Mouse (Mus musculus): Measurements from ENCODE around the gene Prr5l. TPM values are rescaled to one million over a fixed set of nuclear protein-coding genes. Genes with fewer than 3 reads are reported as not detected.
"Not testable (repeated sequence)": the region's sequence is repeated elsewhere in the genome, so short reads cannot be mapped to it uniquely, and the experiment has no call there.

Prr5l gene
- total RNA-seq, 2 experiments from 2014 or later, result 4.8 to 6.1 TPM

DNA sequence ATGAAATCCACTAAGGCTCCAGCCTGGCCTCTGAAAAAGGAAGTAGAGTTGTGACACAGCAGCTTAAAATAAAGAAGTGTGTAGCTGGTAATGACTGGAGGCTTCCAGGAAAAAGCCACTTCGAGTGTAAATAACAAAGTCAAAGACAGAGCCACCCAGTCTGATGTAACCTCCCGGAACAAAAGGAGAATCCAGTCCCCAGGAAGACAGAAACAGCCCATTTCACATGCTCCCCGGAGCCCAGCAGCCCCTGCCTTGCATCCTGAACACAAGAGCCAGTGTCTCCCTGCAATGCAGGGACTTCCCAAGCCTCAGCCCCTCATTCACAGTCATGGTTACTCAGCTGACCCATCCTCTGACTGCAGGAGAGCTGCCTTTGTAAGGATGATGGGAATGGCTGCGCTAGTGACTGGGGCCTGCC lies 101.5 kb downstream of the Prr5l start:
- no peak for DNase-seq (ENCODE audit: low spot score in 2 of 2)

DNA sequence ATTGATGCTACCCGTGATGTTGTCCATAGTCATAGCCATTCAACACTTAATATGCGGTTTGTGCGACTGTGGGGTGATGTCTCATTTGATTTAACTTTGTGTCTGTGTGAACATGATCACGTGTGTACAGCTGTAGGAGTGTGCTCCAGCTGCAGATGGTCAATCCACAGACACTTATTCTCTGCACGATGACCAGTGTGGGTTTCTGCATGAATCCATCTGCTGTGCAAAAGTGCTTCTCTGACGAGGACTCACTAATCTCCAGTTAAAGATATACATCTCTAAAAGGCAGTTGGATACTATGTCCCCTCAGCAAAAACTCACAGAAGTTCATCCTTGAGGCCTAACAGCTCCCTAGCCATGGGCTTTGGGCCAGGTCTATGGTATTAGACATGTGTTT lies 104.7 kb downstream of the Prr5l start:
- DNase-seq (ENCODE audit: low spot score in 2 of 2), result no peak

DNA sequence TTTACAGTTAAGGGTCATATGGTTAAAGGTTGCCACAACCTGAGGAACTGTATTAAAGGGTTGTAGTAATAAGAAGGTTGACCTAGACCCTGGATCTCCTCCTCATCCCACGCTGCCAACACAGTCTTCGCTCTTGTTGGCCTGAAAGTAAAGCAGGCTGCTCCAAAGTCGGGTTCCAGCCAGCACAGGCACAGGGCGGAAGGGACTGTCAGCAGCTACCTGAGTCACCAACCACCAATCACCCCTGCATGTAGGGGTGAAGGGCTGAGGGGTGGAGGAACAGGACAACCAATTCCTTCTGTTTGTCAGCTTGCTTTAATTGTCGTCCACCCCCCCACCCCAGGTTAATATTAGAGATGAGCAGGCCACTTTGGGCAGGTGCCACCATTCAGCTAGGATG lies 119.3 kb downstream of the Prr5l start:
- no peak for DNase-seq (ENCODE audit: low spot score in 2 of 2)

DNA sequence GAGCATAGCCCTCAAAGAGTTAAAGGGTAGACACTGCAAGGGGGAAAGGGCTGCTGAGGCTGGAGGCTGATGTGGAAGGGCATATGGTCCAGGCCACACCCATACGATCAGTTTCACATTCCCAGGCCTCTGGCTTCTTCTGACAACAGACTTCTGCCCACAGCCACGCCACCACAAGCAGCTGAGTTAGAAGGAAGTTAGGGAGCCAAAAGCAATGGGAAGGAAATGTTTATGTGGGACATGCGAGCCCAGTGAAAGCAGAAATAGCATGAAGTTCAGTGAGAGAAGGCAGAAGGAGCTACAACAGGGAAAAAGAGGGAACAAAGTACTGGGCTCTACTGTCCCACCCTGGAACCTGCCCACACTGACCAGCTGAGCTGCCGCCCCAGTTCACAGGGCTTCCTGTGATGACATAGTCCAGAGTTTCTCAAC lies 119.9 kb downstream of the Prr5l start:
- no peak for DNase-seq (ENCODE audit: low spot score in 2 of 2)

DNA sequence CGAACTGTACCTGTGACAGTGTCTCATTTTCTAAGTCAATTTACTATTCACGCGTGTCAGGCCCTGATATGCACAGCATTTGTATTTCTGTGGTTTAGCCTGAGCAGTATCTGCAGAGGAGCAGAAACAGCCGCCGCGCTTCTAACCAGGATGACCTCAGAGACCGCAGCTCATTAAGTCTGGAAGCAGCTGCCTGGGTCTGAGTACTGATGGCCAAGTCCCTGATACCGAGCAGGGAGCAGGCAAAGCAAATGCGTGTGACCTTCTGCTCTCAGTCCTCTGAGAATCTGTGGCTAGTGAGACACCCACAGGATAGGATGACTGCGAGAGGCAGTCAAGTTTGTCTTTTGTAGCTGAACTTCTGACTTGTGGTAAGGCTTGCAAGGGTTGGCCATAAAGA lies 120.4 kb downstream of the Prr5l start:
- no peak for DNase-seq (ENCODE audit: low spot score in 2 of 2)

DNA sequence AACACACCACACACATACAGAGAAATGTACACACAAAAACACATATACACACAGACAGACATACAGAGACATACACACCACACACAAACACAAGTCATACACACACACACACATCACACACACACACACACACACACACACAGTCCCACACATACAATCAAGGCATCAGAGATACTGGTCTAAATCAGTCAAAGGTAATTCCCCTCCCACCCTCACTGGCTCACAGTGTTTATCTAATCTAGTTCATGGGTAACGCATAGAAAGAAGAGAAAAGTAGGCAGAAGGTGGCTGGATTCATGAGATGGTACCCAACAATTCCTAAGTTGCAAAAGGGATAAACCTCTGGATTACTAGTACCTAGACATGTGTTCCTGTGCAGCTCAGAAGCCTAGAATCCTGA lies 120.9 kb downstream of the Prr5l start:
- DNase-seq (ENCODE audit: low spot score in 2 of 2), result no peak

DNA sequence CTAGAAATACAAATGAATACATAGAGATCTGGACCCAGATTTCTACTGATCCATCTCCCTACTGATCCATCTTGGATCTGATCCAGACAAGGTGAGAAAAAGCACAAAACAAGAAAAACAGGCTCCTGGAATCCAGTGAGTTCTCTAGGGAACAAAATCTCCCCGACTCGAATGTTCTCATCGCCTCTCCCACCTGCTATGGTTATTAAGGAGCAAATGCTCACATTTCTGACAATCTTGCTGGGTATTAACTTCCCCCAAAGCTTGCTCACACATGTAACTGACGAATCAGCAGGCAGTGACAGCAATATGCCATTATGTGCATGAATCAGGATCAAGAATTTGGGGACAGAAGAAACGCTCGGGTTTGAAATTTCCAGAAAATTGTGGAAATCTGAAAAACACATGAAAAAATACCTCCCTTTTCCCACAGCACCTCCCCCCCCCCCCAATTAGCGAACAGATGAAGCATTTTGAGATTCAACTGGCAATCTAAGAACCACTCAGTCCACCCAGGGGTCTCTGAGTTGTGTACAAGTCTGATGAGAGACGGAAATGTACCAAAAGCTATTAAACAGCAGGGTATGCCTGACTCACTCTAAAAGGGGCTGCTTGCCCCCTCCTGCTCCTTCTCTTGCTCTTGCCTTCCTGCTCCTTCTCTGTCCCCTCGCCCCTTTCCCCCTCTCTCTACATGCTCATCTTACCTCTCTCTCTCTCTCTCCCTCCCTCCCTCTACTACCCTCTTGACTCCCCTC lies 123.1 kb downstream of the Prr5l start:
- no peak for DNase-seq (ENCODE audit: low spot score in 2 of 2)

DNA sequence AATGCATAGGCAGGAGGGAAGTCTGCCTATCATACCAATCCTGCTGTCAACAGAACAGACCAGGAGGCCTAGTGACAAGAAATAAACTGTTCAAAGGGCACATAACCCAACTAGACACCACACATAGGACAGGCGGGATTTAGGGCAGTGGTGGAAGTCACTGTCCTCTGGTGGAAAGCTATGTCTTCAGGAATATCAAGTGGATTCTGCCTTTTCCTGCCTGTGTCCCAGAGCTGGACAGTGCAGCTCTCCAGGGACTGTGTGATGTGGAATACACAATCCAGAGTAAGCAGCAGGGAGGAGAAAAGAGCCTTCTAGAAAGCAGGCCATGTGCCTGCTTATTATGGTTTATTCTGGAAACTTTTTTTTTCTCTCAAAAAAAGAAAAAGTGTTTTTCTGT lies 125.0 kb downstream of the Prr5l start:
- DNase-seq (ENCODE audit: low spot score in 2 of 2), result no peak

DNA sequence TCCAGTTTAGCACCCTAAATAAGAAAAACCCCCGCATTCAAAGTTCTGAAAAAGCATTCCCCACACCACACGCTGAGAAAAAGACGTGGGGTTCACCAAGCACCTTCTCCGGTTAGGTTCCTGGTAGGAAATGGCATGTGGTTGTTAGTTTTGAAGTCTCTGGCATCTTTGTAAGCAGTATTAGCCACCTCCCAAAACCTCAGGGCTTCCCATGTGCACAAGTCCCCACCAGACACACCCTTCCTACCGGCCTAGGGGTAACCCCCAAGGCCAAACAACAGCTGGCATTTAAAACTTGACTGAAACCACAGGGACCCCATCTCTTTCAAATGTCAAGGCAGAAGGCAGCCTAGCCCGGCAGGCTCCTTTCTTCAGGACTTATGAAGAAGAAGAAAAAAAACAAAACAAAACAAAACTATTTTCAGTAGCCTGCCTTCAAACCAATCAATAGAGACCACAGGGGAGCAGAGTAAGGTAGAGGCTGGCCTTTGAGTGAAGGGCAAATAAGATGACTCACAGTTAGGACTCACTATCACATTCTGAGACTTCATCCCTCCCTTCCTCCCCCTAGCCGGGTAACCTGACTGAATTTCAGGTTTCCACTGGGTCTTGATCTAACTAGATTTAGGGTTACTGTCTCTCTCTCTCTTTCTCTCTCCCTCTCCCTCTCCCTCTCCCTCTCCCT lies 126.6 kb downstream of the Prr5l start:
- DNase-seq (ENCODE audit: low spot score in 2 of 2), result no peak

DNA sequence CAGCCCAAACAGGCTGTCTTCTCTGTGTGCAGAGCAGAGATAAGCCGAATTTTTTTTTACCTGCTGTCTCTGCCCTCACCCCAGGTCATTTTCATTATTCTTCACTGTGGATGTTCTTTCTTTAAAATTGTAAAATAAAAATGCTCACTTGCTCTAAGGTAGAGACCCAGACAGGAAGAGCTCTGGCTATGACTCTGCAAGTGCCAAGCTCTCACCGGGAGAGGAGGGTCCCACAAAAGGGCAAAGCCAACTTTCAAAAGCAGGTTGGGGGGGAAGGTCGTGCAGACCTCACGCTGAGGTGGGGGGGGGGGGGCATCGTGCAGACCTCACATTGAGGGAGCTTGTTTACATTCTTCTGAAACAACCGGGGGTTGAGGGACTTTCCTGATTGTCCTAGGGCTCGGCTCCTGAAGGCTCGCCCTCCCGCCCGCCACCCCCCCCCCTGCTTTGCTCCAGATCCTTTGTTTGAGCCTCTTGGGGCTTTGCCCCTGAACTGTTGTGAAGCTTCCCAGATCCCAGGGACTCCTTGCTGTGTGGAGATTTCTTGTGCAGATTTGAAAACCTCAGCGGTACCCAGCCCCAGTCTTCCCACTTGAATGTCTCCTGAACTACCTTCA lies 127.8 kb downstream of the Prr5l start:
- DNase-seq (ENCODE audit: low spot score in 2 of 2), result no peak

DNA sequence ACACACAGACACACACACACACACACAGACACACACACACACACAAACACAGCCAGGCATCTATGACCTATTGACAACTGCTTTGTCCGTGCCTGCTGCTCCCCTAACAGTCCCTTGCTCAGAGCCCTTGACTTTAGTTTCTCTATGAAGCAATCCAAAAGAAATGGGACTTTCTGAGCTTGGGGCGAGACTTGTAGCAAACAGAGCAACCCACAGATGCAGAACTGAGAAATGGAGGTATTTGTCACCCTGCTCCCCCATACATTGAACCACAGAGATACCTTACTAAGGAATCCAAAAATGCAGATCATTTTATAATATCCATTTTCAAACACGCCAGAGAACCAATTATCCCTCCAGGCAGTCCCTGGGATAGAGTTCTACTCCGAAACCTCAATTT lies 128.4 kb downstream of the Prr5l start:
- no peak for DNase-seq (ENCODE audit: low spot score in 2 of 2)

DNA sequence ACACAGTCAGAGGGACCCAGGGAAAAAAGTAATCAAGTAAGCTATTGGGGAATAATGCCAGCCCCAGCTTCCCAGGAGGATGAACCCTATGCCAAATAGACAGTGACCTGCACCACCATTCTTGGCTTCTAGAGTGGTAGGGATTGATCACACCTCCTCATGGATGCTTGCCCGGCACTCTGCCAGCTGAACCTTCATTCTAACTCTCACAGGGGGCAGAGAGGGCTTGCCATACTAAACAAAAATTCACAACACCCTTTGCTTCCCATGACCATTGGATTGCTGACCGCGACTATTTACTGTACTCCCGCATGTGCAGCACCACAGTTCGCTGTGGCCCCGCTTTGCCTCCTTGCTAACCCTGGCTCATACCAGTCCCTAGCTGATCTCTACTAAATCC lies 129.8 kb downstream of the Prr5l start:
- DNase-seq (ENCODE audit: low spot score in 2 of 2), result no peak

DNA sequence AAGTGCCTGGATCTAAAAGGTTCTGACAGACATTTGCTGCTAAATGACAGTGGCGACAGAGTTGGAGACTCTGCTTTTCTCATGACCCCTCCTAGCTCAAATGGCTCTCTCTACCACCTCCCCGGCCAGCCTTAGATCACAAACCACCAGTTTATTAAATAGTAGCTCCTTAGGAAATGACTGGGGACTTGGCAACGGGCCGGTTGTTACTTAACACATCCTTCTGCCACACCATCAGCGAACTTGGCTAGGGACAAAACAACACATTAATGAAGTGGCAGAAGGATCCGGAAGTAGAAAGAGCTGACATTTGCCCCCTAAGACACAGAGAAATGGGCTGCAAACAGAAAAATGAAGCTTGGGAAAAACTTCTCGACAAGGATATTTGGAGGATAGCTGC lies 130.4 kb downstream of the Prr5l start:
- DNase-seq (ENCODE audit: low spot score in 2 of 2), result no peak

DNA sequence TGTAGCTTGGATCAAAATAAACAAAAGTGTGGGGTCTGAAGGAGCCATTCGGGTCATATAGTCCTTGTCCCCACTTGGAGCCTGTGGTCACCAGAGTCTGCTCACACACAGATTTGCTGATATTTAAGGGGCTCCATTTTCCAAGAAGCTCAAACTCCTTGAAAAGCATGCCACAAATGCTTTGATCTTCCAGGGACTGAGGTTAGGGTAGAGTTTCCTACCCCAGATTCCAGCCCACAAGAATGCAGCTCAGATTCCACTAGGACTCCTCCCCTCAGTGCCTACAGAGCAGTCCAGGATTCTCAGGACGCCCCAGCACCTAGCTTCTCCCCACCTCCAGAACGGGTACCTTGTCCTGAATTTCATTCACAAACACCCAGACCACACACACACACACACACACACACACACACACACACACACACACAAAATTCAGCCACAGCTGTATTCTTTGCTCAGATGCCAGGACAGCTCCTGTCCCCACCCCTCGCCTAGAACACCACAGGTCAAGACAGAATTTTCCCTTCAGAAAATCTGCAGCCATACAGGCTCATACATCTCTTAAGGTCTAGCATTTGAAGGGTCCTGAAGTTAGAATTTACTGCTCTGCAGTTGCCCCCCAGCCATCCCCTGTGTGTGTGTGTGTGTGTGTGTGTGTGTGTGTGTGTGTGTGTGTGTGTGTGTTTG lies 131.4 kb downstream of the Prr5l start:
- DNase-seq (ENCODE audit: low spot score in 2 of 2), result no peak

DNA sequence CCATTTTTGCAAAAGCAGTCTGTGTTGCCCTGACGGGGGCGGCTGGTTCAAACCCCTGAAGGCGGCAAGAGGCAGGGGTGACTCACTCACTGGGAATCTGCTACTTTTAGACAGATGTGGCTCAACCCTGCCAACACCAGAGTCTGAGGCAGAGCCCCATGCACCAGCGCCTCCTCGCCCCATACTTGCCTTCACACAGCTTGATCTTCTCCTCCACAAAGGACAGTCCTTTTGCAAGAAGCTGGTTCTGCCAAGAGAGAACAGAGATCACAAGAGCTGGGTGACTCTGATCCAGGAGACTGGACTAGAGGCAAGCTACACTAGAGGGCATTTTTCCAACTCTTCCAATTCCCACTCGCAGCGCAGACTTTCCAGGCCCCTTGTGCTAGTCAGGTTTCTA lies 136.3 kb downstream of the Prr5l start:
- DNase-seq (ENCODE audit: low spot score in 2 of 2), result no peak

DNA sequence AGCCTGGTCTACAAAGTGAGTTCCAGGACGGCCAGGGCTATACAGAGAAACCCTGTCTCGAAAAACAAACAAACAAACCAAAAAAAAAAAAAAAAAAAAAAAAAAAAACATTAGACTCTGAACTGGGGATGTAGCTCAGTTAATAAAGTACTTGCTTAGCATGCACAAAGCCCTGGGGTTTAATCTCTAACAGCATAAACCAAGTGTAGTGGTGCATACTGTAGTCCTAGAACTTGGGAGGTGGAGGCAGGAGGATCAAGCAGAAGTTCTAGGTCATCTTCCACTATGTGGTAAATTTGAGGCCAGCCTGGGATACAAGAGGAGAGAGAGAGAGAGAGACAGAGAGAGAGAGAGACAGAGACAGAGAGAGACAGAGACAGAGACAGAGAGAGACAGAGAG lies 137.2 kb downstream of the Prr5l start:
- not testable (repeated sequence) for DNase-seq (ENCODE audit: low spot score in 2 of 2)

DNA sequence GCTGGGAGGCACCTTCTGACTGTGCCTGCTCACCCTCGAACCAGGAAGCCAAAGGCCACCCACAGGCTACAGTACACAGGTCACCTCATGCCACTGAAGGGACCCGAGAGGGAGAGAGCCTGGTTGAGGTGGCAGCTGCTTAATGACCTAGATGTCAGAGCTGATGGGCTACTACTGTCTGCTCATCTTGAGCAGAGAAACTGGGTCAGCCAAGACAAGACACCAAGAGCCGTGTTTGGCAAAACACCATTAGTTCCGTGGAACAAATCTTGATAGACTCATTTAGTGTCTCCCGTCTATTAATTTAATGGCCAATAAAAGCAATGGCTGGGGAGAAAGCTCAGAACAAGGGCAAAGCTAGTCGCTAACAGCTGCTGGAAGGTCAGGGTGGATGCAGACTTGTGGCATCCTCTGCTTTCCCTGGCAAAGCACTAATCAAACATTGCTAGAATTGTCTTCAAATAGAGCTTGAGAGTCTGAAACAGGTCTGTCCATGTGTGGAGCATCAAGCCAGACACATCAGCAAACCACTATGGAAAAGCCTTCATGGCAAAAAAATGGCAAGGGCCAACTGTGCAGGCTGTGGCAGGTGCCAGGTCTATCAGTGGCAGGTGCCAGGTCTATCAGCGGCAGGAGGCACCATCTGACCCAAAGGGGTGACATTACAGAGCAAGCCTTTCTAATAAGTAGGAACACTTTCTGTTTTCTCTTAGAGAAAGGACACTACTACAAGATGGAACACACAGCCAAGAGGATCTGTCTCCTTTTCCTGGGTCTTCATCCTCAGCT lies 140.6 kb downstream of the Prr5l start:
- no peak for DNase-seq (ENCODE audit: low spot score in 2 of 2)

DNA sequence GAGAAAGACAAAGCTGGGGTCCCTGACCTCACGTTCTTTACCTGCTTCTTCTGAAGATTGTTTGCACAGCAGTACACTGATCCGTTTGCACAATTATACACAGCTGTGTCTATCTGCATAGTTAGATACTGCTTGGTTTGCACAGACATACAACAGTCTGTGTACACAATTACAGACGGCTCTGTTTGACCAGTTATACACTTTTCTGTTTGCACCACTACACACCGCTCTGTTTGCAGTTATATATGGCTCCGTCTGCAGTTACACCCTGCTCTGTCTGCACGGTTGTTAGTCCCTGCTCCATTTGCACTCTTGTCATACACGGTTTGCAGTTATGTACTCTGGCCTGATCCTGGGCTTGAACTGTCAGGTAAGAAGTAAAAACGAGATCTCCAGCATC lies 141.2 kb downstream of the Prr5l start:
- DNase-seq (ENCODE audit: low spot score in 2 of 2), result no peak

DNA sequence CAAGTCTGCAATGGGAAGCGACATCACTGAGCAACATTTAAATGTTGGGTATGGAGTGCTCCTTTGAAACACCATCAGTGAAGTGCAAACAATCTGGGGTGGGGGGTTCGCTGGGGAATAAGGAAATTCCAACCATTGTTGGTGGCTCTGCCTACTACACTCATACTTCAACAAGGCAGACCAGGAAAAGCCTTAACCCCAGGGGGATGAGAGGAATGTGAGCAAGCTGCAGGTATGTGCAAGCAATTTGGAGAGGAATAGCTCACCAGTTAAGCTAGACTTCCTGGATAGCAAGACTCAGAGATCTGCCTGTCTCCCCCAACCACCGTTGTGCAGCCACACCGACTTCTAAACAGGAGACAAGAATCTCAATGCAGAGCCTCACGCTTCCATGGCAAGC lies 142.9 kb downstream of the Prr5l start:
- no peak for DNase-seq (ENCODE audit: low spot score in 2 of 2)

DNA sequence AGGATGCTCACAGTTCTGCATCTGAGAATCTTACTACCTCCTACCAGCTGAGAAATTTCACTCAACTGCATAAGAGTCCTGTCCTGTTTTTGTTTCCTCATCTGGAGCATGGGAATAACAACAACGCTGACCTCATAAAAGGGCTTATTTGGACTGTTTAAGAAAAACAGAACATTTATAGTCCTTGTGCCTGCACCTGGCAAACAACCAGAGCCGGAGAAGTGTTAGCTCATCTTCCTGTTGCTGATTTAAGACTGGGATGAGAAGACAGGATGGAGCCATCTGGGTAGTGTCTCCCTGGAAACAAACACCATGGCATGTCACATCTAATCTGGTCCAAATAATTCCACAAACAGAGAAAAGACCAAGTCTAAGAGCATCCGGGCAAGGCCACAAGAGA lies 149.3 kb downstream of the Prr5l start:
- DNase-seq (ENCODE audit: low spot score in 2 of 2), result no peak

DNA sequence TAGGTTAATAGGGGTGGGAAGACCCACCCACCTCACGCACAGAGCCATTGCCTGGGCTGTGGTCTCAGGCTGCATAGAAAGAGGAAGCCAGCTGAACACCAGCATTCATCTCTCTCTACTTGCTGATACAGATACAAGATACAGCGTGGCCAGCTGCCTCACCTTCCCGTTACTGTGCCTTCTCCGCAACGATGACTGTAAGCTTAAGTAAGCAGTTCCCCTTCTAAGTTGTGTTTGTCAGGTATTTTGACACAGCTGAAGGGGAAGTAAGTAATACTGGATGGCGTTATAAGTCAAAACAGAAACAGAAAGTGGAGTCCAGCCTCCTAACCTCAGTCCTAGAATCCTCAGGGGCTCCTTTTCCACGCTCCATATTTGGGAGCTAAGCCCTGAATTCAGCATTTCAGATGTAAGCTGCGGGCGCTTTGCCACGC lies 150.0 kb downstream of the Prr5l start:
- no peak for DNase-seq (ENCODE audit: low spot score in 2 of 2)

Measured in adrenal gland, postnatal 4 days (tissue).